Mouse (Mus musculus): ENCODE results near the gene Grb14. TPM values are rescaled to one million over a fixed set of nuclear protein-coding genes. Genes with fewer than 3 reads are reported as not detected.

Grb14 gene
- polyA plus RNA-seq (2017; shearing (Covaris generic)) = not detected

DNA sequence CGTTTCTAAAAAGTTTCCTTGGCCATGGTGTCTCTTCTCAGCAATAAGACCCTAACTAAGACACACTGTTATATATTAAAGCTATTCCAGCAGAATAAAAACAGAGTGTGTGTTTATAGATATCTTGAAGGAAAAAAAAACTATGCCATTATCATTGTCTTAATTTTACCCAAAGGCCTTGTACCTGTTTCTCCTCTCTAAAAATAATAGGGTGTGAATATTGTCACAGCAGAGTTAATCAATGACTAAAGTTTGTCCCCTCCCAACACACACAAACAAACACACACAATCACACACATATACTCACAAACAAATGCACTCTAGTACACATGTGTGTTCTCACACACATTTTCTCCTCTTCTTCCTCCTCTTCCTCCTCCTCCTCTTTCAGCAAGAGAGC lies at the start of gene Grb14:
Gene Grb14, minus strand, starts transcription at position 101 of the 400 bp plus-strand sequence.

Other genes starting within 250 kb of the Grb14 start
- 3.7 TPM for gene Cobll1, start 214.4 kb upstream of the Grb14 start, polyA plus RNA-seq (2017; shearing (Covaris generic))

Data from inflammation-experienced regulatory T-cells, adult 16 weeks (primary cell).